In the genomic region with DNA sequence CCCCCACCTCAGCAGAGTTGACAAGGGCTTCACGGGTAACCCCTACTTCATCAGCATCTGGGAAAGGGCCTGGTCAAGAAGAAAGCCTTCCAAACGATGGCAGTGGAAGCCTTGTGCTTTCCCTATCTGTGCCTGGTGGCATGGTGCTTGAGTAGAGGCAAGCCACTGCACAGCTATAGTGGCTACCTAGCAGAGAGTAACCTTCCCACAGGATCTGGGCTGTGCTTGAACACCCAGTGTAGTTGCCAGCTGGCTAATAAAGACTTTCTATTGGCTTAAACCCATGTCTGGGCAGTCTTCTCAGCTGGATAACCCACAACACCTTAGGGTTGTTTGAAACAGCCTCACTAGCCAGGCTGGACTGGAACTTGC, we compare ENCODE assay signal across 19 mouse cellular contexts. TPM values are rescaled to one million over a fixed set of nuclear protein-coding genes. Genes with fewer than 3 reads are reported as not detected.
A peak's percentile ranks its signal among the peaks of the same experiment; 100 is the strongest.
DNase-seq lines count a peak whose midpoint lies in the region; ATAC-seq and TF ChIP-seq lines count a peak whose summit lies in the region.
"Had no signal": no experiment of that assay in that cellular context is flagged by ENCODE, and none has a peak within 500 bp of the region (broad histone marks: within the 10 kb centered on the region; RNA-seq: fewer than 3 reads in every experiment).

No protein-coding gene starts in this region.

- 56% methylated on average over 2 of the region's 2 CpGs for WGBS in heart, embryonic 10.5 days
- 32% methylated on average over 2 of the region's 2 CpGs for WGBS in intestine, embryonic 15.5 days
- 57% methylated on average over 2 of the region's 2 CpGs for WGBS in intestine, postnatal 0 days
- WGBS in embryonic facial prominence, embryonic 13.5 days = 47% methylated on average over 2 of the region's 2 CpGs
- WGBS in limb, embryonic 14.5 days = 18% methylated on average over 2 of the region's 2 CpGs

- 0 out of 2 replicates have a peak, but pooled peaks have one; percentile 20 for ATAC-seq in intestine, embryonic 15.5 days
- no peak for ATAC-seq in intestine, postnatal 0 days
- no peak for ATAC-seq in embryonic facial prominence, embryonic 13.5 days (ENCODE audit: insufficient number of reproducible peaks, insufficient read depth, low FRiP score, low TSS enrichment, low read depth)
- ATAC-seq in limb, embryonic 14.5 days (ENCODE audit: low FRiP score, low read depth) = no peak
- no peak for ATAC-seq in megakaryocyte progenitor cell, adult 5-6 weeks (replicated peaks; ENCODE audit: poor library complexity)
- ATAC-seq: activated CD4-positive, CD25-positive, alpha-beta regulatory T cell, adult 4 months; forebrain, embryonic 14.5 days had no signal

- H3K4me3 ChIP-seq in heart, embryonic 10.5 days = no peak overlapping the region
- H3K4me3 ChIP-seq in intestine, embryonic 15.5 days (replicated peaks) = no peak overlapping the region
- no peak overlapping the region for H3K4me3 ChIP-seq in intestine, postnatal 0 days (ENCODE audit: low read depth, low read length)
- H3K4me3 ChIP-seq in embryonic facial prominence, embryonic 13.5 days = no peak overlapping the region
- H3K4me3 ChIP-seq in limb, embryonic 14.5 days (replicated peaks; ENCODE audit: low read length) = no peak overlapping the region
- H3K4me3 ChIP-seq: gastrocnemius, adult 2 months; hindbrain, embryonic 12.5 days; left cerebral cortex, adult 2 months; liver, embryonic 15.5 days had no signal

- intact Hi-C loops in heart, postnatal 25 days (cut with DNase I) = no loop called here

- H3K4me1 ChIP-seq in heart, embryonic 10.5 days = peaks cover 12% of the 10 kb centered on the region; the same call in 1 of the 2 replicates
- H3K4me1 ChIP-seq in intestine, embryonic 15.5 days (replicated peaks) = peaks cover 13% of the 10 kb centered on the region
- no peaks in the 10 kb centered on the region for H3K4me1 ChIP-seq in intestine, postnatal 0 days (replicated peaks; ENCODE audit: control insufficient read depth, insufficient read depth, low read length)
- H3K4me1 ChIP-seq in embryonic facial prominence, embryonic 13.5 days = peaks cover 14% of the 10 kb centered on the region
- H3K4me1 ChIP-seq in limb, embryonic 14.5 days (ENCODE audit: control insufficient read depth, insufficient read depth, low read length) = peaks cover 17% of the 10 kb centered on the region
- H3K4me1 ChIP-seq: hindbrain, embryonic 12.5 days; liver, embryonic 15.5 days had no signal

- H3K27ac ChIP-seq in heart, embryonic 10.5 days = 0 out of 2 replicates have a peak overlapping the region, but pooled peaks have one; percentile 37
- H3K27ac ChIP-seq in intestine, embryonic 15.5 days = peak overlapping the region; percentile 79; the same call in 1 of the 2 replicates
- H3K27ac ChIP-seq in intestine, postnatal 0 days (ENCODE audit: low read depth, low read length) = no peak overlapping the region
- peak overlapping the region; percentile 80 for H3K27ac ChIP-seq in embryonic facial prominence, embryonic 13.5 days
- peak overlapping the region; percentile 91 for H3K27ac ChIP-seq in limb, embryonic 14.5 days (replicated peaks; ENCODE audit: low read depth, low read length)
- H3K27ac ChIP-seq: gastrocnemius, adult 2 months; hindbrain, embryonic 12.5 days; left cerebral cortex, adult 2 months; liver, embryonic 15.5 days had no signal

- no peaks in the 10 kb centered on the region for H3K27me3 ChIP-seq in heart, embryonic 10.5 days (ENCODE audit: insufficient read depth, poor library complexity, severe bottlenecking)
- H3K27me3 ChIP-seq in intestine, embryonic 15.5 days (replicated peaks) = no peaks in the 10 kb centered on the region
- no peaks in the 10 kb centered on the region for H3K27me3 ChIP-seq in intestine, postnatal 0 days (replicated peaks; ENCODE audit: control insufficient read depth, insufficient read depth, low read length)
- H3K27me3 ChIP-seq in embryonic facial prominence, embryonic 13.5 days = no peaks in the 10 kb centered on the region
- H3K27me3 ChIP-seq in limb, embryonic 14.5 days (ENCODE audit: control insufficient read depth, insufficient read depth, low read length) = no peaks in the 10 kb centered on the region
- H3K27me3 ChIP-seq: hindbrain, embryonic 12.5 days; liver, embryonic 15.5 days had no signal

- no peak for TF ChIP-seq CTCF in intestine, postnatal 0 days (IDR thresholded peaks at IDR 0.05; ENCODE audit: low read depth)

- H3K9ac ChIP-seq in intestine, embryonic 15.5 days = no peak overlapping the region
- no peak overlapping the region for H3K9ac ChIP-seq in intestine, postnatal 0 days (ENCODE audit: low read depth, low read length)
- H3K9ac ChIP-seq in embryonic facial prominence, embryonic 13.5 days = no peak overlapping the region
- no peak overlapping the region for H3K9ac ChIP-seq in limb, embryonic 14.5 days (ENCODE audit: low read depth, low read length, severe bottlenecking)
- H3K9ac ChIP-seq: hindbrain, embryonic 12.5 days; liver, embryonic 15.5 days had no signal

- H3K4me2 ChIP-seq in intestine, embryonic 15.5 days (replicated peaks) = no peak overlapping the region
- no peak overlapping the region for H3K4me2 ChIP-seq in intestine, postnatal 0 days (replicated peaks; ENCODE audit: low read depth)
- H3K4me2 ChIP-seq in embryonic facial prominence, embryonic 13.5 days = no peak overlapping the region
- H3K4me2 ChIP-seq in limb, embryonic 14.5 days (replicated peaks; ENCODE audit: low read depth, low read length, severe bottlenecking) = peak overlapping the region; percentile 45; the same call in 1 of the 2 replicates
- H3K4me2 ChIP-seq: hindbrain, embryonic 12.5 days; liver, embryonic 15.5 days; midbrain, embryonic 11.5 days had no signal

- no peak for DNase-seq in heart, embryonic 10.5 days (ENCODE audit: low spot score)
- no peak for DNase-seq in heart, postnatal 25 days (ENCODE audit: low spot score)
- DNase-seq in limb, embryonic 14.5 days (ENCODE audit: low spot score) = no peak
- no peak for DNase-seq in gastrocnemius, adult 8-10 months (ENCODE audit: low spot score in 2 of 2)
- DNase-seq: adrenal gland, adult 8-10 months; cerebellum, adult 2 months; gastrocnemius, adult 2 months; kidney, adult 8-10 months; kidney, postnatal 10 days had no signal

- no peak for TF ChIP-seq POLR2A in limb, embryonic 14.5 days (IDR thresholded peaks at IDR 0.05; ENCODE audit: borderline replicate concordance, extremely low read depth, insufficient read depth, insufficient read length)

- no peaks in the 10 kb centered on the region; the same call in 1 of the 2 replicates for H3K9me3 ChIP-seq in heart, embryonic 10.5 days
- no peaks in the 10 kb centered on the region for H3K9me3 ChIP-seq in intestine, embryonic 15.5 days
- H3K9me3 ChIP-seq in intestine, postnatal 0 days (ENCODE audit: control insufficient read depth) = 0 out of 2 replicates have a peak, but pooled peaks cover 4% of the 10 kb centered on the region
- H3K9me3 ChIP-seq in embryonic facial prominence, embryonic 13.5 days = peaks cover 8% of the 10 kb centered on the region; the same call in 1 of the 2 replicates
- no peaks in the 10 kb centered on the region for H3K9me3 ChIP-seq in limb, embryonic 14.5 days (ENCODE audit: control insufficient read depth, low read length)
- H3K9me3 ChIP-seq: liver, embryonic 15.5 days had no signal

- no peaks in the 10 kb centered on the region for H3K36me3 ChIP-seq in heart, embryonic 10.5 days
- H3K36me3 ChIP-seq in intestine, embryonic 15.5 days = no peaks in the 10 kb centered on the region
- no peaks in the 10 kb centered on the region for H3K36me3 ChIP-seq in intestine, postnatal 0 days (ENCODE audit: control insufficient read depth, insufficient read depth)
- H3K36me3 ChIP-seq in embryonic facial prominence, embryonic 13.5 days = no peaks in the 10 kb centered on the region
- no peaks in the 10 kb centered on the region for H3K36me3 ChIP-seq in limb, embryonic 14.5 days (ENCODE audit: control insufficient read depth, insufficient read depth, low read length)
- H3K36me3 ChIP-seq: hindbrain, embryonic 12.5 days; liver, embryonic 15.5 days had no signal

RNA-seq across cellular contexts. Expression of gene Ing1, which starts 31.0 kb away (rescaled TPM):
- polyA plus RNA-seq in heart, embryonic 10.5 days (2016; fragmentation: Nextera tagmentation; extraction: Ambion mirVana) = 21.8 and 27.7 TPM in 2 replicates
- 10 to 100 TPM; 22.7 TPM for total RNA-seq in heart, postnatal 25 days (2021)
- 34.2 and 35.0 TPM in 2 replicates for polyA plus RNA-seq in intestine, embryonic 15.5 days (2015; fragmentation: Nextera tagmentation; extraction: Ambion mirVana)
- 19.5 and 20.2 TPM in 2 replicates for polyA plus RNA-seq in intestine, postnatal 0 days (2015; fragmentation: Nextera tagmentation; extraction: Ambion mirVana)
- polyA plus RNA-seq in embryonic facial prominence, embryonic 13.5 days (2015; fragmentation: Nextera tagmentation; extraction: Ambion mirVana) = 36.4 and 38.3 TPM in 2 replicates
- 38.5 and 63.6 TPM in 2 replicates for polyA plus RNA-seq in limb, embryonic 14.5 days (2012; rRNA removed)
- polyA plus RNA-seq in limb, embryonic 14.5 days (2014; fragmentation: Nextera tagmentation; extraction: Ambion mirVana) = 42.9 and 49.7 TPM in 2 replicates
- 10 to 100 TPM; 10.9 to 13.4 (median 12.5) TPM for total RNA-seq in gastrocnemius, adult 8-10 months (2022)
- 30.3 and 31.5 TPM in 2 replicates for total RNA-seq in megakaryocyte progenitor cell, adult 5-6 weeks (2015)
- total RNA-seq in megakaryocyte progenitor cell, adult 5-6 weeks (2017) = 41.7 and 52.5 TPM in 2 replicates

RNA-seq across cellular contexts. Expression of gene Cars2, which starts 35.8 kb away (rescaled TPM):
- polyA plus RNA-seq in heart, embryonic 10.5 days (2016; fragmentation: Nextera tagmentation; extraction: Ambion mirVana) = 24.5 and 27.9 TPM in 2 replicates
- 10 to 100 TPM; 43.5 to 48.1 TPM for total RNA-seq in heart, postnatal 25 days (2021)
- 26.2 and 33.1 TPM in 2 replicates for polyA plus RNA-seq in intestine, embryonic 15.5 days (2015; fragmentation: Nextera tagmentation; extraction: Ambion mirVana)
- 10.0 and 12.6 TPM in 2 replicates for polyA plus RNA-seq in intestine, postnatal 0 days (2015; fragmentation: Nextera tagmentation; extraction: Ambion mirVana)
- polyA plus RNA-seq in embryonic facial prominence, embryonic 13.5 days (2015; fragmentation: Nextera tagmentation; extraction: Ambion mirVana) = 25.7 and 29.7 TPM in 2 replicates
- 66.7 and 77.4 TPM in 2 replicates for polyA plus RNA-seq in limb, embryonic 14.5 days (2012; rRNA removed)
- polyA plus RNA-seq in limb, embryonic 14.5 days (2014; fragmentation: Nextera tagmentation; extraction: Ambion mirVana) = 26.4 and 27.5 TPM in 2 replicates
- total RNA-seq in gastrocnemius, adult 8-10 months (2022) = 10 to 100 TPM; 14.9 to 17.4 (median 17.0) TPM
- total RNA-seq in megakaryocyte progenitor cell, adult 5-6 weeks (2015) = 27.6 and 32.8 TPM in 2 replicates
- 39.6 and 41.2 TPM in 2 replicates for total RNA-seq in megakaryocyte progenitor cell, adult 5-6 weeks (2017)

RNA-seq across cellular contexts. Expression of gene Ankrd10, which starts 49.2 kb away (rescaled TPM):
- polyA plus RNA-seq in heart, embryonic 10.5 days (2016; fragmentation: Nextera tagmentation; extraction: Ambion mirVana) = 69.4 and 91.2 TPM in 2 replicates
- total RNA-seq in heart, postnatal 25 days (2021) = 10 to 100 TPM; 24.4 to 25.4 TPM
- polyA plus RNA-seq in intestine, embryonic 15.5 days (2015; fragmentation: Nextera tagmentation; extraction: Ambion mirVana) = 79.1 and 79.9 TPM in 2 replicates
- 24.2 and 25.5 TPM in 2 replicates for polyA plus RNA-seq in intestine, postnatal 0 days (2015; fragmentation: Nextera tagmentation; extraction: Ambion mirVana)
- 92.6 and 100.0 TPM in 2 replicates for polyA plus RNA-seq in embryonic facial prominence, embryonic 13.5 days (2015; fragmentation: Nextera tagmentation; extraction: Ambion mirVana)
- polyA plus RNA-seq in limb, embryonic 14.5 days (2012; rRNA removed) = 184 and 247 TPM in 2 replicates
- 91.8 and 103 TPM in 2 replicates for polyA plus RNA-seq in limb, embryonic 14.5 days (2014; fragmentation: Nextera tagmentation; extraction: Ambion mirVana)
- 10 to 100 TPM in 2 of 4 experiments, 1 to 10 TPM in 2; 9.1 to 13.0 (median 11.0) TPM for total RNA-seq in gastrocnemius, adult 8-10 months (2022)
- 87.0 and 98.7 TPM in 2 replicates for total RNA-seq in megakaryocyte progenitor cell, adult 5-6 weeks (2015)
- 63.9 and 67.6 TPM in 2 replicates for total RNA-seq in megakaryocyte progenitor cell, adult 5-6 weeks (2017)
